Mouse (Mus musculus) skeletal muscle tissue, adult 2 months (tissue): ENCODE results near the gene Bnc1.
A peak's percentile ranks its signal among the peaks of the same experiment; 100 is the strongest.

Source experiments
- DNase-seq: peaks from one replicate; pipeline ENCODE4 v3.0.0-alpha.2; 2012; ENCODE audit warnings: low read depth, low spot score

Bnc1 gene

DNA sequence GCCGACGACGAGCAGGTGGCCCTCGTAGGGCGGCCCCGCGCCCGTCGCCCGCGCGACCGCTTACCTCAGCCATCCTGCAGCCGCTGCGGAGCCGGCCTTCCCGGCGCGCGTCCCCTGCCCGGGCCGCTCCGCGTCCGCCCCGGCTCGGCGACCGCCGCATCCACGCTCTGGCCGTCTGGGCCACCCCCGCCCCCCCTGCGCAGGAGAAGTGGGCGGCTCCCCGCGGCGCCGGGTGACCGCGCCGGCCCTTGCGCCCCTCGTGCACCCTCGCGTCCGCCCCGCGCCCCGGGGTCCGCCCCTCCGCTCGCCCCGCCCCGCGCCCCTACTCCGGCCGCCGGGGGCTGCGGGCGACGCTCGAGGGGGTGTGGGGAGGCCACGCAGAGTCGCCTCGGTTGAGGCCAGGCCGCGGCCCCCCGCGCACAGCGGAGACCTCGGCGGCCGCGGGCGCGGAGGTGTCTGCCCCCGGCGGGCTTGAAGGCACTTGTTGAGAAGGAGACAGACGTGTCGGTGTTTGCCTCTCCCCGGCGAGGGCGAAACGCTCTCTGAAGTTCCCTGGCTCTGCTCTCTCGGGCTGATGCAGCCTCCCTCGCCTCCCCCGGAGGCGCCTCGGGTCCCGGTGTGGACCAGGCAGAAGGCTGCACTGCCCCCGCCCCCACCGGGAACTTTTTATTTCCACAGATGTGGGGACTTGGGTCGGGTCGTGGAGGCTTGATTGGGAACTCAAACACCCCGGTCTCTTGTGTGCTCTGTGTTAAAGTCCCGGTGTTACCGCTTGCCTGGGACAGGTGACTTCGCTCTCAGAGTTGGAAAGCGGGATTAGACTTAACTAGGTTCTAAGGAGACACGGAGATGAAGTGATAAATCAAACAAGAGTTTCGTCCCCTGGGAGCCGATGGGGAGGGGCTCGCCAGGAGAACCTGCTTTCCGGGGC lies at the start of gene Bnc1:
TSS of gene Bnc1 (minus strand) at position 162 of the 931 bp plus-strand sequence.
- no peak for DNase-seq

GRCm38 (mm10) chr7:82033347-82033746 lies 41.3 kb upstream of the Bnc1 start:
- DNase-seq, result no peak

- DNase-seq, result no peak
Observed at GRCm38 (mm10) chr7:82029666-82030065, 37.6 kb upstream of the Bnc1 start.

GRCm38 (mm10) chr7:82025802-82026201 lies 33.7 kb upstream of the Bnc1 start:
- DNase-seq, result no peak

DNA sequence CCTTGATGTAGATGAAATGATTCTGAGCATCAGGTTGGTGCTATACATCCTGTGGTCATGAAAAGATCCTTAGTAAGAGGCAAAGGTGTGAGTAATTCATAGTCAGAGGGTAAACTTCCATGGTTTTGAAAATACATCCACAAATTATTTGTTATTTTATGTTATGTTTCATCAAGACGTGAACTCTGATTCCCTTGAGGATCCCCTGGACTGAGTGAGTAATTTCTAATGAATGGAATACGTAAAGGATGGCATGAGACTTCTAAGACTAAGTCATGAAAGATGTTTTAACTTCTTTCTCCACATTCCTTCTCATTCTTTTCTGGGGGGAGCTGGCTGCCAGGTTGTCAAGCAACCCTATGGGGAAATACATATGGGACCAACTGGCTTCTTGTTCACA lies 31.6 kb upstream of the Bnc1 start:
- no peak for DNase-seq

DNA sequence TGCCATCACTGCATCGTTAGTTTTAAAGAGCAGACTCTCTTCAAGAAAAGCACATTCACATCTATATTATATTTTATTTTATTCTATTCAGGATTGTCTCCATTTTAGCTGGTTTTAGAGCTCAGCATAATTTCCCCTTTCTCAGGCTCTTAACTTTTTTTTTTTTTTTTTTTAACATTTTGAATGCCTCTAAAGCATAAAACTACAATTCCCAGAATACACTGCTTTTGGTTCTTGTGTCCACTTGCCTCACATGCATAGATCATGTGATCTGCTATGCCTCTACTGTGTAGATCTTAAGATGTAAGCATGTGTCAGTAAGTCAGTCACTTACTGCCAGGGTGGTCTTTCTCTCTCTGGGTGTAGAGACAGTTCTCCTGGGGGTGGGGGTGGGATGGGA lies 30.3 kb upstream of the Bnc1 start:
- DNase-seq, result no peak

DNA sequence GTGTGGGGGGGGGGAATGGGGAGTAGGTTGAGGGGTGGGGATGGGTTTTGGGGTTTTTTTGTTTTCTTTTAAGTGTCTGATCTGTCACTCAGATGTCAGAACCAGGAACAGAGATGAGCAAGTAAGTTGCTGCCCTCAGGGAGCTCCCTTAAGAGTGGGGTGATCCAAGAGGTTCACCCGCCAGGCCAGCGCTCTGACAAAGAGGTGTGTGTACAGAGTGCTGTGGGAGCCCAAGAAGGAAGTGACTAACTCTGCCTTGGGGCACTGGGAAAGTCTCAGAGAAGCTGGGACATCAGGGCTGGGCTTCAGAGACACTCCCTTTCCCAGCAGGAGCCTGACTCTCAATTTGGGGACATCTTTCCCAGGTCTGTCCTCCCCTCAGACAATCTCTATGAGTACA lies 25.9 kb upstream of the Bnc1 start:
- DNase-seq, result no peak

- DNase-seq, result peak; percentile 5
Observed at GRCm38 (mm10) chr7:82016751-82017710, 24.9 kb upstream of the Bnc1 start.

DNA sequence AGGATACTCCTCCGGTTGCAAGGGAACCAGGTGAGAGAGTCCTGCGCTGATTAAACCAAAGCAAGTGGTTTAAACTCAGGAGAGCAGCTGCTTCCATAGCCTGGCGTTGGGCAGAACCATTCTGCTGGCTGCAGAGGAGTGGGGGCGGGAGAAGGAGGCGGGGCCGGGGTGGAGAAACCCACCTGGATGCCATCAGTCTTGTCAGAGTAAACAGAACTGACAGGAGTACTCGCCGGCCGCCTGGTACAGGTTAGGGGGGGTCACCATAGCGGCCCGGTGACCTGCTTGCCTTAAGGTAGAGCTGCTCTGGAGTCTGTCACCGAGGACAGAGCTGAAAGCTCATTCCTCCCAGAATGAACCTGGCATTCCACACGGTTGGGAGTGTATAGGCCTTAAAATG lies 20.4 kb upstream of the Bnc1 start:
- no peak for DNase-seq

- no peak for DNase-seq
Observed at GRCm38 (mm10) chr7:82011534-82012401, 19.7 kb upstream of the Bnc1 start.

- DNase-seq, result no peak
Observed at GRCm38 (mm10) chr7:82007151-82007550, 15.1 kb upstream of the Bnc1 start.

GRCm38 (mm10) chr7:82004228-82004627 lies 12.1 kb upstream of the Bnc1 start:
- DNase-seq, result no peak

- DNase-seq, result peak; percentile 57
Observed at GRCm38 (mm10) chr7:81999816-82000215, 7.7 kb upstream of the Bnc1 start.

DNA sequence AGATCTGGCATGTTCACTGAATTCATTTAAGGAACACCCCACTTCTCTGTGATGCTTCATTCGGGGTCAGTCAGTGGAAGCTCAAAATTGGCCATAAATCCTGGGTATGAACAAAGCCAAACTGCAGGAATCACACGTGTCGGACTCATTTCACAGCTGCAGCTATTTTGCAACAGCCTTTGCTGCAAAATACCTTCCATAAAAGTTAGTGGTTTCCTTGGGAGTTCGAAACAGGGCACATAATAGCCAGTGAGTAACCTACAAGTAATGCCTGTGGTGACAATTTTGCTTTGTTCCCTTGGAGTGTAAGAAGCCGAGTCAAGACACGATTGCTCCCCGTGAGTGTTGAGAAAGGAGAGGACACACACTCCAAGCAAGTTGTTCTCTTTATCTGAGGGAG lies 7.3 kb upstream of the Bnc1 start:
- peak; percentile 7 for DNase-seq

DNA sequence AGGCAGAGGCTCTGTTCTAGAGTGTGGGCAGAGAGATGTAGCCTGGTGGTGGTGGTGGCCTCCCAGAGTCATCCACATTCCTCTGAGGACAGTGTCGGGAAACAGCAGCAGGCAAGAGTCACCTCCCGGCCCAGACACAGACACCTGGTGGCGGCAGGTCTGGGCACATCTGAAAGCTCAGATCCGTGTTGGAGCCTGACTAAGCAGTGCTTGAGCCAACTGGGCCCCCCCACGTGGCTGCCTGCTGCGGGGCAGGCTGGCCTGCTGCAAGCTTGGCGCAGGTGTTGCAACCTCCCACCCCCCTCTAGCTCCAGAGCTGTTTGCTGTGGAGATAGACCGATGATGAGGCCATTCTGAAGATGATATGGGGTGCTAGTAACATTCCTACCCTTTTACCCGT lies 3.9 kb upstream of the Bnc1 start:
- DNase-seq, result no peak

DNA sequence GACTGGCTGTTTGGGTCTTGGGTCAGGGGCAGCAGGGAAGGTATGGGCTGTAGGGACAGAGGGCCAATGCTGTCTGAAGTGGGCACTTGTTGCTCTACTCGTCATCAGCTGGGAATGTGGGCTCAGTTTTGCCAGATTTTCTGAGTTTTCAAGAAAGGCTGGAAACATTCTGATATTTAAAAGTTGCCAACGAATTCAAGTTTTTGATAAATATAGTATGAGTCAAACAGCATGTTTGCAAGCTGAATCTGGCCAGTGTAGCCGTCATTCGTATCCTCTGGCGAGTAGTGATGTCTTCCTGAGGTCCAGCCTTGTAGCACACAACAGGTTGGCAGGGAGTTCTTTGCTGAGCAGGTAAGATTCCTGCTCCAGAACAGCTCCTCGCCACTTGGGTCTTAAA lies 3.0 kb upstream of the Bnc1 start:
- DNase-seq, result no peak

- DNase-seq, result no peak
Observed at GRCm38 (mm10) chr7:81993140-81993539, 1.0 kb upstream of the Bnc1 start.

DNA sequence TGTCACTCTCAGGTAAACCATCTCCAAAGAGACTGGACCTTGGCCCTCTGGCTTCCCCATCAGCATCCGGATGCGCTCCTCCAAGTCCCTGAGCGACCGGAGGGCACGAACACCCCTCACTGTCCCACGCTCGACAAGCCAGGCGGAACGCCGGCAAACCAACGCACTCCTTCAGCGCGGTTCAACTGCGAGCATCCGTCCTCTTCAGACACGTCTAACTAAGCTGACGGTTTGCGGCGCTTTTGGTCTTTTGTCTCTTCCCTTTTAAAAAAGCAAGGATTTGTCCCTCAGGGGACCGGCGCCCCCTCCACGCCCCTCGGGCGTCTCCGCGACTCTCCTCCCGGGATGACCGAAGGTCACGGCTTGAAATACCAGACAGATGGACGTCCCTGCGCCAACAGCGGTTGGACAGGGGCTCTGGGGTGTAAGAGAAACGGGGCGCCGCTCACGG lies 456 bp downstream of the Bnc1 start:
- no peak for DNase-seq

GRCm38 (mm10) chr7:81991116-81991515 lies 976 bp downstream of the Bnc1 start:
- DNase-seq, result no peak

DNA sequence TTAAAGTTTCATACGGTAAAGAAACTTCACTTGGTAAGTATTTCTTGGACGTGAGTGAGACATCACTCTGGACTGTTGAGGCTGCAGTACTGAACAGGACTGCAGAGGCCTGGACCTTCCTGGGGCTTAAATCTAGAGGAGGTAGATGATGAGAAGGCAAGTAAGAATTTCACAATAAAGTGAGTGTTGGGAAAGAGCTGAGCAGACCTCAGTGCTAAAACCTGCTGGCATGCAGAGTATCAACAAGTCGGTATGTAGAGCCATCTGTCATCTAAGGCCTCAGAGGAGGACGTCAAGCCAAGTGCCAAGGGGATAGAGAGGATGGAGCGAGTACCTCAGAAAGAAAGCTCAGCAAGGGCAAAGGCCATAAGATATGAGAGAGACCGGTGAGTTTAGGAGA lies 8.4 kb downstream of the Bnc1 start:
- DNase-seq, result no peak

- no peak for DNase-seq
Observed at GRCm38 (mm10) chr7:81978304-81978703, 13.8 kb downstream of the Bnc1 start.
